Mouse (Mus musculus) MEL (cell line): ENCODE data around the gene Ext2. TPM values are rescaled to one million over a fixed set of nuclear protein-coding genes. Genes with fewer than 3 reads are reported as not detected.

Experiments
- DNase-seq: peaks from one replicate; pipeline ENCODE4 v3.0.0; 2011; ENCODE audit warnings: low read depth, low spot score
- H3K27ac ChIP-seq: 2 replicates; pipeline ENCODE4 v1.5.1; 2012; ENCODE audit warnings: low read depth, mild to moderate bottlenecking, control low read depth, low read length, moderate library complexity; ENCODE audit not compliant: control insufficient read depth
- H3K27me3 ChIP-seq, 2 experiments: fragments of 150-350 bp in 1 of 2; sonication (generic) in 1 of 2; 2 replicates each; pipeline ENCODE4 v1.6.1; 2012; ENCODE audit warnings: low read length in 2 of 2, mild to moderate bottlenecking in 2 of 2, improper control_type of control experiment in 1 of 2, moderate library complexity in 1 of 2; ENCODE audit not compliant: insufficient read depth in 2 of 2, control insufficient read depth in 1 of 2
- H3K36me3 ChIP-seq, 2 experiments: 2 replicates each; pipeline ENCODE4 v1.6.1; 2012 to 2014; ENCODE audit warnings: low read length in 2 of 2, improper control_type of control experiment in 1 of 2, inconsistent platforms in 1 of 2, mild to moderate bottlenecking in 1 of 2; ENCODE audit not compliant: insufficient read depth in 2 of 2, control insufficient read depth in 1 of 2
- H3K4me1 ChIP-seq, 2 experiments: fragments of 150-350 bp in 1 of 2; sonication (generic) in 1 of 2; 2 replicates each; pipeline ENCODE4 v1.6.1; 2012; ENCODE audit warnings: low read length in 2 of 2, improper control_type of control experiment in 1 of 2, mild to moderate bottlenecking in 1 of 2; ENCODE audit not compliant: insufficient read depth in 2 of 2, control insufficient read depth in 1 of 2
- H3K4me3 ChIP-seq, 2 experiments: fragments of 150-350 bp in 1 of 2; sonication (generic) in 1 of 2; 2 replicates each; pipeline ENCODE4 v1.5.1; 2012; ENCODE audit warnings: low read depth in 2 of 2, low read length in 2 of 2, mild to moderate bottlenecking in 2 of 2, moderate library complexity in 2 of 2, control low read depth in 1 of 2, improper control_type of control experiment in 1 of 2; ENCODE audit not compliant: control insufficient read depth in 1 of 2, insufficient read depth in 1 of 2
- H3K79me2 ChIP-seq: 2 replicates; pipeline ENCODE4 v1.6.1; 2012; ENCODE audit warnings: mild to moderate bottlenecking, low read length, moderate library complexity; ENCODE audit not compliant: control insufficient read depth, poor library complexity, insufficient read depth
- H3K9ac ChIP-seq: 2 replicates; pipeline ENCODE4 v1.6.1; 2012; ENCODE audit warnings: low read depth, mild to moderate bottlenecking, control low read depth, low read length, moderate library complexity; ENCODE audit not compliant: control insufficient read depth, poor library complexity, severe bottlenecking
- H3K9me3 ChIP-seq: fragments of 150-350 bp; sonication (generic); replicated peaks from 2 replicates; pipeline ENCODE4 v1.6.1; 2012; ENCODE audit warnings: mild to moderate bottlenecking, low read length, improper control_type of control experiment, moderate library complexity; ENCODE audit not compliant: insufficient read depth
- CHD1 ChIP-seq: IDR thresholded peaks from 2 replicates; pipeline ENCODE4 v1.6.1; 2012; ENCODE audit warnings: low read depth, mild to moderate bottlenecking, inconsistent platforms, low read length, improper control_type of control experiment
- ELF1 ChIP-seq: IDR thresholded peaks from 2 replicates; pipeline ENCODE4 v1.6.1; 2014; ENCODE audit warnings: low read depth, mild to moderate bottlenecking, inconsistent platforms, low read length, improper control_type of control experiment, moderate library complexity
- EP300 ChIP-seq, 2 experiments: IDR thresholded peaks; 2 replicates each; pipeline ENCODE4 v1.6.1; 2011; ENCODE audit warnings: improper control_type of control experiment in 2 of 2, low read length in 2 of 2, low read depth in 1 of 2, mild to moderate bottlenecking in 1 of 2
- ETS1 ChIP-seq: IDR thresholded peaks from 2 replicates; pipeline ENCODE4 v1.6.1; 2012; ENCODE audit warnings: low read depth, mild to moderate bottlenecking, inconsistent platforms, low read length, improper control_type of control experiment, moderate library complexity
- GABPA ChIP-seq: IDR thresholded peaks from 2 replicates; pipeline ENCODE4 v1.6.1; 2012; ENCODE audit warnings: low read depth, mild to moderate bottlenecking, inconsistent platforms, low read length, improper control_type of control experiment, moderate library complexity
- HCFC1 ChIP-seq: IDR thresholded peaks from 2 replicates; pipeline ENCODE4 v1.6.1; 2012; ENCODE audit warnings: low read depth, mild to moderate bottlenecking, inconsistent platforms, low read length, improper control_type of control experiment, moderate library complexity
- MAX ChIP-seq: IDR thresholded peaks from 2 replicates; pipeline ENCODE4 v1.6.1; 2011; ENCODE audit warnings: low read length, improper control_type of control experiment
- MEF2A ChIP-seq: IDR thresholded peaks from 2 replicates; pipeline ENCODE4 v1.6.1; 2014; ENCODE audit warnings: low read depth, mild to moderate bottlenecking, inconsistent platforms, low read length, improper control_type of control experiment; ENCODE audit not compliant: poor library complexity, insufficient replicate concordance, severe bottlenecking; ENCODE audit errors: extremely low read depth
- MXI1 ChIP-seq: IDR thresholded peaks from 2 replicates; pipeline ENCODE4 v1.6.1; 2011; ENCODE audit warnings: mild to moderate bottlenecking, low read depth, low read length, improper control_type of control experiment
- MYB ChIP-seq: IDR thresholded peaks from 2 replicates; pipeline ENCODE4 v1.6.1; 2011; ENCODE audit warnings: mild to moderate bottlenecking, low read depth, low read length, improper control_type of control experiment
- MYC ChIP-seq: IDR thresholded peaks from 2 replicates; pipeline ENCODE4 v1.6.1; 2011; ENCODE audit warnings: low read depth, mild to moderate bottlenecking, low read length, improper control_type of control experiment, moderate library complexity
- NELFE ChIP-seq: IDR thresholded peaks from 2 replicates; pipeline ENCODE4 v1.6.1; 2011; ENCODE audit warnings: low read depth, low read length, improper control_type of control experiment
- POLR2A ChIP-seq, 2 experiments: IDR thresholded peaks; 2 replicates each; pipeline ENCODE4 v1.6.1; 2011 to 2012; ENCODE audit warnings: low read length in 2 of 2, mild to moderate bottlenecking in 2 of 2, control low read depth in 1 of 2, improper control_type of control experiment in 1 of 2, low read depth in 1 of 2, moderate library complexity in 1 of 2; ENCODE audit not compliant: control insufficient read depth in 1 of 2, insufficient read depth in 1 of 2, poor library complexity in 1 of 2
- RAD21 ChIP-seq: IDR thresholded peaks from 2 replicates; pipeline ENCODE4 v1.6.1; 2011; ENCODE audit warnings: mild to moderate bottlenecking, low read depth, low read length, improper control_type of control experiment
- SMC3 ChIP-seq: IDR thresholded peaks from 2 replicates; pipeline ENCODE4 v1.6.1; 2011; ENCODE audit warnings: low read depth, low read length, improper control_type of control experiment
- TBP ChIP-seq: IDR thresholded peaks from 2 replicates; pipeline ENCODE4 v1.8.0; 2011; ENCODE audit warnings: low read depth, low read length, improper control_type of control experiment
- UBTF ChIP-seq: IDR thresholded peaks from 2 replicates; pipeline ENCODE4 v1.6.1; 2012; ENCODE audit warnings: low read depth, mild to moderate bottlenecking, inconsistent platforms, low read length, improper control_type of control experiment, moderate library complexity, borderline replicate concordance; ENCODE audit not compliant: insufficient read depth
- USF2 ChIP-seq, 2 experiments: IDR thresholded peaks; 2 replicates each; pipeline ENCODE4 v1.6.1; 2011 to 2012; ENCODE audit warnings: improper control_type of control experiment in 2 of 2, low read length in 2 of 2, borderline replicate concordance in 1 of 2, inconsistent platforms in 1 of 2, low read depth in 1 of 2, mild to moderate bottlenecking in 1 of 2; ENCODE audit not compliant: insufficient read depth in 1 of 2
- ZKSCAN1 ChIP-seq: IDR thresholded peaks from 2 replicates; pipeline ENCODE4 v1.6.1; 2012; ENCODE audit warnings: low read depth, mild to moderate bottlenecking, inconsistent platforms, low read length, improper control_type of control experiment, moderate library complexity
- ZNF384 ChIP-seq: IDR thresholded peaks from 2 replicates; pipeline ENCODE4 v1.6.1; 2012; ENCODE audit warnings: low read depth, mild to moderate bottlenecking, inconsistent platforms, low read length, improper control_type of control experiment
- polyA plus RNA-seq, 2 experiments: library from polyadenylated mRNA; stranded (reverse) in 1 of 2; unstranded in 1 of 2; fragments of >175 nt in 1 of 2; fragments of >200 nt in 1 of 2; gene quantifications; 2 replicates each; pipeline versions ENCODE4 v1.2.1 to v1.2.4; 2012; ENCODE audit warnings: low replicate concordance in 2 of 2, low read depth in 1 of 2; ENCODE audit not compliant: insufficient read length in 2 of 2, insufficient read depth in 1 of 2, missing spikeins in 1 of 2
- total RNA-seq: library from RNA; depleted of rRNA; stranded (reverse); fragments of 300-350 nt; gene quantifications from 2 replicates; pipeline ENCODE4 v1.2.3, GENCODE M21; 2012

The Ext2 gene
- total and polyA plus RNA-seq, 3 experiments: 33.7 to 66.8 TPM; not detected in 1

- TF ChIP-seq MAX: no peak
- TF ChIP-seq USF2 (IDR thresholded peaks at IDR 0.05; ENCODE audit: borderline replicate concordance in 1 of 2, insufficient read depth in 1 of 2, low read depth in 1 of 2, low read length in 2 of 2): no peak
- no peak for TF ChIP-seq ZKSCAN1
- no peak for TF ChIP-seq POLR2A (IDR thresholded peaks at IDR 0.05; ENCODE audit: control insufficient read depth in 1 of 2, insufficient read depth in 1 of 2, low read depth in 1 of 2, low read length in 2 of 2, poor library complexity in 1 of 2)
- Histone ChIP-seq H3K79me2 (no peaks in the 10 kb centered on the region), H3K9me3 (no peaks in the 10 kb centered on the region), H3K27me3 (no peaks in the 10 kb centered on the region), H3K9ac (no peak overlapping the region), H3K4me3 (no peak overlapping the region), H3K4me1 (no peaks in the 10 kb centered on the region), H3K27ac (no peak overlapping the region), H3K36me3 (no peaks in the 10 kb centered on the region)
- no peak for DNase-seq
Observed at GRCm38 (mm10) chr2:93711460-93711859, 110.9 kb downstream of the Ext2 start.

GRCm38 (mm10) chr2:93709696-93710095, 112.7 kb downstream of the Ext2 start:
- Histone ChIP-seq H3K27ac (no peak overlapping the region), H3K4me1 (no peaks in the 10 kb centered on the region), H3K4me3 (no peak overlapping the region), H3K9ac (no peak overlapping the region), H3K79me2 (no peaks in the 10 kb centered on the region)
- DNase-seq: no peak
- TF ChIP-seq SMC3: no peak
- no peak for TF ChIP-seq ZKSCAN1
- TF ChIP-seq UBTF: no peak
- TF ChIP-seq TBP: no peak
- no peak for TF ChIP-seq MXI1
- TF ChIP-seq MAX: no peak
- no peak for TF ChIP-seq NELFE
- no peak for TF ChIP-seq CHD1
- TF ChIP-seq ELF1: no peak
- no peak for TF ChIP-seq GABPA
- no peak for TF ChIP-seq EP300 (IDR thresholded peaks at IDR 0.05; ENCODE audit: low read depth in 1 of 2, low read length in 2 of 2)
- TF ChIP-seq RAD21: no peak
- no peak for TF ChIP-seq ZNF384
- TF ChIP-seq HCFC1: no peak
- TF ChIP-seq MEF2A: no peak
- TF ChIP-seq MYC: no peak
- no peak for TF ChIP-seq ETS1
- no peak for TF ChIP-seq MYB
- TF ChIP-seq, all 39 proteins: peak for 0
- no peaks in the 10 kb centered on the region for H3K36me3 ChIP-seq
- no peaks in the 10 kb centered on the region for H3K27me3 ChIP-seq
- no peaks in the 10 kb centered on the region for H3K9me3 ChIP-seq
